Mouse (Mus musculus) bone marrow, adult 2 months (tissue): ENCODE data around the gene Krt82.

ENCODE experiments used
- CTCF ChIP-seq: fragments of 200-500 bp; IDR thresholded peaks from 2 replicates; pipeline ENCODE4 v1.5.1; 2011; ENCODE audit warnings: low read length, control low read depth; ENCODE audit not compliant: control insufficient read depth, insufficient read depth
- POLR2A ChIP-seq: fragments of 200-500 bp; IDR thresholded peaks from 2 replicates; pipeline ENCODE4 v1.6.1; 2011; ENCODE audit warnings: low read depth, mild to moderate bottlenecking, control low read depth, low read length, borderline replicate concordance; ENCODE audit not compliant: control insufficient read depth

GRCm38 (mm10) chr15:101552188-101552587 is 1.7 kb upstream of the Krt82 start:
- no peak for TF ChIP-seq CTCF
- no peak for TF ChIP-seq POLR2A
